Mouse (Mus musculus) ES-E14 (cell line): ENCODE results near the gene Rptor.

ENCODE experiments used
- CHD2 ChIP-seq: IDR thresholded peaks from 2 replicates; pipeline ENCODE4 v1.6.1; 2014; ENCODE audit warnings: mild to moderate bottlenecking, low read depth, low read length, inconsistent platforms
- HCFC1 ChIP-seq: IDR thresholded peaks from 2 replicates; pipeline ENCODE4 v1.6.1; 2012; ENCODE audit warnings: low read length, inconsistent platforms, borderline replicate concordance; ENCODE audit not compliant: insufficient read depth
- MAFK ChIP-seq: IDR thresholded peaks from 2 replicates; pipeline ENCODE4 v1.6.1; 2014; ENCODE audit warnings: mild to moderate bottlenecking, low read depth, low read length, inconsistent platforms; ENCODE audit not compliant: insufficient read depth
- ZC3H11A ChIP-seq: IDR thresholded peaks from 2 replicates; pipeline ENCODE4 v1.6.1; 2012; ENCODE audit warnings: low read depth, mild to moderate bottlenecking, inconsistent platforms, low read length, borderline replicate concordance
- ZNF384 ChIP-seq: IDR thresholded peaks from 2 replicates; pipeline ENCODE4 v1.6.1; 2012; ENCODE audit warnings: low read depth, low read length, inconsistent platforms

DNA sequence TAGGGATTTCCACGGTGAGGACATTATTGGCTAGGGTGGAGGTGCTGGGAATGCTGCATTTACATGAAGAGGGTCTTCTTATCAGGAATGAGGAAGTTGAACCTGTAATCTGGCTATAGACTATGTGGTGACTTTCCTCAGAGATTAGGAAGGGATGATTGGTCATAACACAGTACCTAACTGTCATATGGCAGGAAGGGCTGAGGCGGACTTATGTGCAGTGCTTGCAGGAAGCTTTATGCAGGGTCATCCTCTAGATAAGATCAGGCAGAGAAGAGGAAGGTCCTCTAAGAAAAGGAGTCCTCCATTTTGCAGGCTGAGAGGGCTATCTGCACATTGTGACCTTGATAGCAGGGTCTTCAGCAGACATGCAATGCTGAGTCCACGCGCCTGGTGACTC is 180.9 kb downstream of the Rptor start:
- no peak for TF ChIP-seq HCFC1
- no peak for TF ChIP-seq MAFK
- no peak for TF ChIP-seq ZC3H11A
- TF ChIP-seq ZNF384: no peak
- TF ChIP-seq CHD2: no peak
